Mouse (Mus musculus) kidney, adult 2 months (tissue): ENCODE measurements around the gene Gramd1b.

Experiments used
- CTCF ChIP-seq: fragments of 200-500 bp; conservative IDR thresholded peaks from 2 replicates; pipeline ENCODE4 v1.5.1; 2011; ENCODE audit warnings: low read depth, mild to moderate bottlenecking, control low read depth, low read length, moderate library complexity, mixed read lengths; ENCODE audit not compliant: insufficient read depth, insufficient read length
- POLR2A ChIP-seq: fragments of 200-500 bp; IDR thresholded peaks from one replicate; pipeline ENCODE4 v1.6.1; 2011; ENCODE audit warnings: low read depth, low read length, control low read depth

DNA sequence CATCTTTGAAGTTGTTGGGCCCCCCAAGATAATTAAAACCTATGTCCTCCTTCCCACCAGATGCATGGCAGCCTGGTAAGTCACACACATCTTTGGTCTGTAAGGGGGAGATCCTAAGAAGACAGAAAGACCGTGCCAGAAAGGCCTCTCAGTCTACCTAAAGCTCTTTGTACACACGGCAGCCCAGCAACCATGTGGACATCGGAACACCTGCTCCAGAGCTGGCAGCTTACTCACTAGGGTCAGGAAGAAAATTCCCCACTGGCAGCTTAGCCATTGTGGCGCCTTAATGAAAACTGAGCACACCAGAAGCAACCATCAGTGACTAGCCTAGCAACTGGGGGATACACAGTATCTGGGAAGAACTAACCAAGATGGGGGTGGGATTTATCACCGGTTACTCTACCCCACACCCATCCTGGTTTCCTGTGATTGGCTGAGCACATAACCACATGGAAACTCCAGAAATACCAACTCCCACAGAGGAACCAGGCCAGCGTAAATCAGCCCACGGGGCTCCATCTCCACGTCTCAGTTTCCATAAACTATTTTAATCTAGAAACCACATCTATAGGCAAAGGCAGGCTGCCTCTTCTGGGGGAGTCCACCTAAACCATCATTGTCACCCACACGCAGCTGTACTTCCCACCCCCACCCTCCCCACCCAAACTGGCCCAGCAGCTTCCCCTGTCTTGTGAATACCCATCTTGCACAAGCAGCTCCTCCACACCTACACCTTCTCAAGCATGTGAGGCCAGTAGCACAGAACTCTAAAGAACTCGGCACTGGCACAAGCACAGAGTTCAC, 81.4 kb downstream of the Gramd1b start:
- TF ChIP-seq POLR2A (no peak), CTCF (no peak)
